Mouse (Mus musculus) cerebellum, postnatal 4 days (tissue): Measurements from ENCODE around the gene Sorbs2.
A peak's percentile ranks its signal among the peaks of the same experiment; 100 is the strongest.

Experiments used
- DNase-seq, 2 experiments: peaks; one replicate each; pipeline ENCODE4 v3.0.0; 2022; ENCODE audit warnings: low spot score in 2 of 2, mixed read lengths in 1 of 2

Sorbs2 gene

GRCm38 (mm10) chr8:45677854-45678241 lies 170.3 kb downstream of the Sorbs2 start:
- DNase-seq = no peak

GRCm38 (mm10) chr8:45681171-45681570 lies 173.6 kb downstream of the Sorbs2 start:
- DNase-seq = no peak

- DNase-seq = no peak
Observed at GRCm38 (mm10) chr8:45682845-45683383, 175.3 kb downstream of the Sorbs2 start.

GRCm38 (mm10) chr8:45687942-45688695 lies 180.5 kb downstream of the Sorbs2 start:
- DNase-seq = no peak

GRCm38 (mm10) chr8:45689611-45690207 lies 182.1 kb downstream of the Sorbs2 start:
- DNase-seq = no peak

- DNase-seq = no peak
Observed at GRCm38 (mm10) chr8:45700100-45700499, 192.5 kb downstream of the Sorbs2 start.

GRCm38 (mm10) chr8:45703700-45704101 lies 196.1 kb downstream of the Sorbs2 start:
- no peak for DNase-seq

GRCm38 (mm10) chr8:45709098-45709497 lies 201.5 kb downstream of the Sorbs2 start:
- DNase-seq = no peak

GRCm38 (mm10) chr8:45709734-45710133 lies 202.1 kb downstream of the Sorbs2 start:
- DNase-seq = no peak

GRCm38 (mm10) chr8:45712610-45713009 lies 205.0 kb downstream of the Sorbs2 start:
- DNase-seq = no peak

GRCm38 (mm10) chr8:45714806-45715205 lies 207.2 kb downstream of the Sorbs2 start:
- DNase-seq = no peak

- peak in 1 of 2 experiments; percentile 5 for DNase-seq
Observed at GRCm38 (mm10) chr8:45715330-45716027, 207.9 kb downstream of the Sorbs2 start.

- no peak for DNase-seq
Observed at GRCm38 (mm10) chr8:45719776-45720175, 212.2 kb downstream of the Sorbs2 start.

- no peak for DNase-seq
Observed at GRCm38 (mm10) chr8:45724204-45724603, 216.6 kb downstream of the Sorbs2 start.

- DNase-seq = no peak
Observed at GRCm38 (mm10) chr8:45725321-45725720, 217.7 kb downstream of the Sorbs2 start.

GRCm38 (mm10) chr8:45729850-45730382 lies 222.3 kb downstream of the Sorbs2 start:
- no peak for DNase-seq

- DNase-seq = no peak
Observed at GRCm38 (mm10) chr8:45730795-45731194, 223.2 kb downstream of the Sorbs2 start.

- DNase-seq = no peak
Observed at GRCm38 (mm10) chr8:45734071-45734470, 226.5 kb downstream of the Sorbs2 start.

GRCm38 (mm10) chr8:45737266-45737665 lies 229.7 kb downstream of the Sorbs2 start:
- DNase-seq = no peak

GRCm38 (mm10) chr8:45743326-45743725 lies 235.7 kb downstream of the Sorbs2 start:
- no peak for DNase-seq

- DNase-seq = no peak
Observed at GRCm38 (mm10) chr8:45743739-45744138, 236.2 kb downstream of the Sorbs2 start.
